Mouse (Mus musculus) MEL (cell line): ENCODE data around the gene Adig. TPM values are rescaled to one million over a fixed set of nuclear protein-coding genes. Genes with fewer than 3 reads are reported as not detected.

Experiments used
- DNase-seq: peaks from one replicate; pipeline ENCODE4 v3.0.0; 2011; ENCODE audit warnings: low read depth, low spot score
- H3K27ac ChIP-seq: 2 replicates; pipeline ENCODE4 v1.5.1; 2012; ENCODE audit warnings: low read depth, mild to moderate bottlenecking, control low read depth, low read length, moderate library complexity; ENCODE audit not compliant: control insufficient read depth
- H3K27me3 ChIP-seq, 2 experiments: fragments of 150-350 bp in 1 of 2; sonication (generic) in 1 of 2; 2 replicates each; pipeline ENCODE4 v1.6.1; 2012; ENCODE audit warnings: low read length in 2 of 2, mild to moderate bottlenecking in 2 of 2, improper control_type of control experiment in 1 of 2, moderate library complexity in 1 of 2; ENCODE audit not compliant: insufficient read depth in 2 of 2, control insufficient read depth in 1 of 2
- H3K36me3 ChIP-seq, 2 experiments: 2 replicates each; pipeline ENCODE4 v1.6.1; 2012 to 2014; ENCODE audit warnings: low read length in 2 of 2, improper control_type of control experiment in 1 of 2, inconsistent platforms in 1 of 2, mild to moderate bottlenecking in 1 of 2; ENCODE audit not compliant: insufficient read depth in 2 of 2, control insufficient read depth in 1 of 2
- H3K4me1 ChIP-seq, 2 experiments: fragments of 150-350 bp in 1 of 2; sonication (generic) in 1 of 2; 2 replicates each; pipeline ENCODE4 v1.6.1; 2012; ENCODE audit warnings: low read length in 2 of 2, improper control_type of control experiment in 1 of 2, mild to moderate bottlenecking in 1 of 2; ENCODE audit not compliant: insufficient read depth in 2 of 2, control insufficient read depth in 1 of 2
- H3K4me3 ChIP-seq, 2 experiments: fragments of 150-350 bp in 1 of 2; sonication (generic) in 1 of 2; 2 replicates each; pipeline ENCODE4 v1.5.1; 2012; ENCODE audit warnings: low read depth in 2 of 2, low read length in 2 of 2, mild to moderate bottlenecking in 2 of 2, moderate library complexity in 2 of 2, control low read depth in 1 of 2, improper control_type of control experiment in 1 of 2; ENCODE audit not compliant: control insufficient read depth in 1 of 2, insufficient read depth in 1 of 2
- H3K79me2 ChIP-seq: 2 replicates; pipeline ENCODE4 v1.6.1; 2012; ENCODE audit warnings: mild to moderate bottlenecking, low read length, moderate library complexity; ENCODE audit not compliant: control insufficient read depth, poor library complexity, insufficient read depth
- H3K9ac ChIP-seq: 2 replicates; pipeline ENCODE4 v1.6.1; 2012; ENCODE audit warnings: low read depth, mild to moderate bottlenecking, control low read depth, low read length, moderate library complexity; ENCODE audit not compliant: control insufficient read depth, poor library complexity, severe bottlenecking
- H3K9me3 ChIP-seq: fragments of 150-350 bp; sonication (generic); replicated peaks from 2 replicates; pipeline ENCODE4 v1.6.1; 2012; ENCODE audit warnings: mild to moderate bottlenecking, low read length, improper control_type of control experiment, moderate library complexity; ENCODE audit not compliant: insufficient read depth
- BHLHE40 ChIP-seq: IDR thresholded peaks from 2 replicates; pipeline ENCODE4 v1.6.1; 2012; ENCODE audit warnings: low read depth, mild to moderate bottlenecking, inconsistent platforms, low read length, improper control_type of control experiment, borderline replicate concordance
- ELF1 ChIP-seq: IDR thresholded peaks from 2 replicates; pipeline ENCODE4 v1.6.1; 2014; ENCODE audit warnings: low read depth, mild to moderate bottlenecking, inconsistent platforms, low read length, improper control_type of control experiment, moderate library complexity
- GATA1 ChIP-seq: IDR thresholded peaks from 2 replicates; pipeline ENCODE4 v1.6.1; 2011; ENCODE audit warnings: low read depth, low read length, improper control_type of control experiment
- JUND ChIP-seq: IDR thresholded peaks from 2 replicates; pipeline ENCODE4 v1.6.1; 2011; ENCODE audit warnings: low read depth, mild to moderate bottlenecking, improper control_type of control experiment, low read length
- KAT2A ChIP-seq: conservative IDR thresholded peaks from 2 replicates; pipeline ENCODE4 v1.6.1; 2012; ENCODE audit warnings: low read depth, low read length, improper control_type of control experiment, inconsistent platforms
- MAX ChIP-seq: IDR thresholded peaks from 2 replicates; pipeline ENCODE4 v1.6.1; 2011; ENCODE audit warnings: low read length, improper control_type of control experiment
- MAZ ChIP-seq: IDR thresholded peaks from 2 replicates; pipeline ENCODE4 v1.6.1; 2012; ENCODE audit warnings: low read depth, mild to moderate bottlenecking, inconsistent platforms, low read length, improper control_type of control experiment
- MYB ChIP-seq: IDR thresholded peaks from 2 replicates; pipeline ENCODE4 v1.6.1; 2011; ENCODE audit warnings: mild to moderate bottlenecking, low read depth, low read length, improper control_type of control experiment
- NELFE ChIP-seq: IDR thresholded peaks from 2 replicates; pipeline ENCODE4 v1.6.1; 2011; ENCODE audit warnings: low read depth, low read length, improper control_type of control experiment
- NRF1 ChIP-seq: IDR thresholded peaks from 2 replicates; pipeline ENCODE4 v1.6.1; 2014; ENCODE audit warnings: low read depth, mild to moderate bottlenecking, inconsistent platforms, low read length, improper control_type of control experiment, moderate library complexity; ENCODE audit not compliant: poor library complexity, insufficient read depth, severe bottlenecking
- RAD21 ChIP-seq: IDR thresholded peaks from 2 replicates; pipeline ENCODE4 v1.6.1; 2011; ENCODE audit warnings: mild to moderate bottlenecking, low read depth, low read length, improper control_type of control experiment
- SIN3A ChIP-seq: IDR thresholded peaks from 2 replicates; pipeline ENCODE4 v1.6.1; 2012; ENCODE audit warnings: low read length, improper control_type of control experiment, inconsistent platforms
- SMC3 ChIP-seq: IDR thresholded peaks from 2 replicates; pipeline ENCODE4 v1.6.1; 2011; ENCODE audit warnings: low read depth, low read length, improper control_type of control experiment
- USF2 ChIP-seq, 2 experiments: IDR thresholded peaks; 2 replicates each; pipeline ENCODE4 v1.6.1; 2011 to 2012; ENCODE audit warnings: improper control_type of control experiment in 2 of 2, low read length in 2 of 2, borderline replicate concordance in 1 of 2, inconsistent platforms in 1 of 2, low read depth in 1 of 2, mild to moderate bottlenecking in 1 of 2; ENCODE audit not compliant: insufficient read depth in 1 of 2
- ZMIZ1 ChIP-seq: IDR thresholded peaks from 2 replicates; pipeline ENCODE4 v1.6.1; 2012; ENCODE audit warnings: low read depth, mild to moderate bottlenecking, inconsistent platforms, low read length, improper control_type of control experiment, moderate library complexity
- ZNF384 ChIP-seq: IDR thresholded peaks from 2 replicates; pipeline ENCODE4 v1.6.1; 2012; ENCODE audit warnings: low read depth, mild to moderate bottlenecking, inconsistent platforms, low read length, improper control_type of control experiment
- polyA plus RNA-seq, 2 experiments: library from polyadenylated mRNA; stranded (reverse) in 1 of 2; unstranded in 1 of 2; fragments of >175 nt in 1 of 2; fragments of >200 nt in 1 of 2; gene quantifications; 2 replicates each; pipeline versions ENCODE4 v1.2.1 to v1.2.4; 2012; ENCODE audit warnings: low replicate concordance in 2 of 2, low read depth in 1 of 2; ENCODE audit not compliant: insufficient read length in 2 of 2, insufficient read depth in 1 of 2, missing spikeins in 1 of 2
- total RNA-seq: library from RNA; depleted of rRNA; stranded (reverse); fragments of 300-350 nt; gene quantifications from 2 replicates; pipeline ENCODE4 v1.2.3, GENCODE M21; 2012

The Adig gene
- total and polyA plus RNA-seq, 3 experiments, result not detected

- no peak for TF ChIP-seq MAX
- no peak for TF ChIP-seq MAZ
- TF ChIP-seq ZMIZ1, result no peak
- TF ChIP-seq RAD21, result no peak
- TF ChIP-seq BHLHE40, result no peak
- TF ChIP-seq SMC3, result no peak
- no peak for TF ChIP-seq KAT2A
- TF ChIP-seq NELFE, result no peak
- no peak for TF ChIP-seq MYB
- no peak for TF ChIP-seq USF2 (IDR thresholded peaks at IDR 0.05; ENCODE audit: borderline replicate concordance in 1 of 2, insufficient read depth in 1 of 2, low read depth in 1 of 2, low read length in 2 of 2)
- TF ChIP-seq ZNF384, result no peak
- no peak for TF ChIP-seq ELF1
- TF ChIP-seq SIN3A, result no peak
- no peak for TF ChIP-seq NRF1
- no peak for TF ChIP-seq GATA1
- no peak for TF ChIP-seq JUND
- Histone ChIP-seq H3K9me3 (no peaks in the 10 kb centered on the region), H3K79me2 (no peaks in the 10 kb centered on the region), H3K27me3 (no peaks in the 10 kb centered on the region), H3K9ac (no peak overlapping the region), H3K36me3 (no peaks in the 10 kb centered on the region), H3K4me3 (no peak overlapping the region), H3K4me1 (no peaks in the 10 kb centered on the region), H3K27ac (no peak overlapping the region)
- no peak for DNase-seq
Measured at GRCm38 (mm10) chr2:158519800-158520199, 17.4 kb downstream of the Adig start.

- no peak overlapping the region for H3K4me3 ChIP-seq
- H3K4me1 ChIP-seq, result no peaks in the 10 kb centered on the region
- no peak overlapping the region for H3K27ac ChIP-seq
- H3K27me3 ChIP-seq, result no peaks in the 10 kb centered on the region
- H3K9me3 ChIP-seq, result no peaks in the 10 kb centered on the region
- no peaks in the 10 kb centered on the region for H3K79me2 ChIP-seq
- no peak for DNase-seq
- H3K9ac ChIP-seq, result no peak overlapping the region
- H3K36me3 ChIP-seq, result no peaks in the 10 kb centered on the region
- no peak for TF ChIP-seq NELFE
Measured at GRCm38 (mm10) chr2:158523060-158523459, 20.6 kb downstream of the Adig start.
